Mouse (Mus musculus) bone marrow macrophage, adult 2 months (primary cell): ENCODE measurements around the gene Stac3.

ENCODE experiments used
- CTCF ChIP-seq: IDR thresholded peaks from 2 replicates; pipeline ENCODE4 v1.5.1; 2012; ENCODE audit warnings: low read depth, mild to moderate bottlenecking, low read length, moderate library complexity
- POLR2A ChIP-seq: IDR thresholded peaks from 2 replicates; pipeline ENCODE4 v1.6.1; 2012; ENCODE audit warnings: mild to moderate bottlenecking, low read depth, low read length, borderline replicate concordance

- TF ChIP-seq CTCF (no peak), POLR2A (no peak)
Measured at GRCm38 (mm10) chr10:127499516-127499915, 2.0 kb upstream of the Stac3 start.
